Mouse (Mus musculus) stomach, postnatal 0 days (tissue): ENCODE results near the gene Il27. TPM values are rescaled to one million over a fixed set of nuclear protein-coding genes. Genes with fewer than 3 reads are reported as not detected.
A peak's percentile ranks its signal among the peaks of the same experiment; 100 is the strongest.

Source experiments
- ATAC-seq: fragments of 200-750 bp; cut with Nextera tagmentation; 2 replicates; pipeline ENCODE4 v1.8.0; 2017; ENCODE audit not compliant: low FRiP score, low TSS enrichment
- DNase-seq: peaks from one replicate; pipeline ENCODE4 v3.0.0-alpha.2; 2016; ENCODE audit warnings: low spot score
- H3K27ac ChIP-seq: fragments of 300-500 bp; sonication (generic); replicated peaks from 2 replicates; pipeline ENCODE4 v1.5.1; 2014; ENCODE audit warnings: mild to moderate bottlenecking, control low read depth
- H3K27me3 ChIP-seq: fragments of 300-500 bp; sonication (generic); 2 replicates; pipeline ENCODE4 v1.6.1; 2014; ENCODE audit warnings: low read length; ENCODE audit not compliant: control insufficient read depth, insufficient read depth
- H3K36me3 ChIP-seq: fragments of 300-500 bp; sonication (generic); 2 replicates; pipeline ENCODE4 v1.6.1; 2014; ENCODE audit warnings: low read length, mixed read lengths; ENCODE audit not compliant: control insufficient read depth, insufficient read depth
- H3K4me1 ChIP-seq: fragments of 300-500 bp; sonication (generic); replicated peaks from 2 replicates; pipeline ENCODE4 v1.6.1; 2014; ENCODE audit warnings: antibody characterized with exemption; ENCODE audit not compliant: control insufficient read depth, insufficient read depth
- H3K4me2 ChIP-seq: fragments of 300-500 bp; sonication (generic); replicated peaks from 2 replicates; pipeline ENCODE4 v1.6.1; 2014; ENCODE audit warnings: low read depth, mild to moderate bottlenecking, control low read depth, moderate library complexity
- H3K4me3 ChIP-seq: fragments of 300-500 bp; sonication (generic); 2 replicates; pipeline ENCODE4 v1.5.1; 2014; ENCODE audit warnings: low read depth, low read length, control low read depth
- H3K9ac ChIP-seq: fragments of 300-500 bp; sonication (generic); 2 replicates; pipeline ENCODE4 v1.6.1; 2014; ENCODE audit warnings: mild to moderate bottlenecking, low read length, control low read depth, mixed read lengths
- H3K9me3 ChIP-seq: fragments of 300-500 bp; sonication (generic); 2 replicates; pipeline ENCODE4 v1.6.1; 2016; ENCODE audit warnings: low read length; ENCODE audit not compliant: control insufficient read depth
- CTCF ChIP-seq: IDR thresholded peaks from 2 replicates; pipeline ENCODE4 v1.5.1; 2016; ENCODE audit warnings: antibody characterized with exemption, low read depth, mild to moderate bottlenecking, moderate library complexity
- EP300 ChIP-seq: optimal IDR thresholded peaks from 2 replicates; pipeline ENCODE3; 2016; ENCODE audit warnings: antibody characterized with exemption
- WGBS: fragments of 180-500 bp; shearing (Covaris S2); extraction: QIAGEN DNeasy Blood & Tissue Kit; methylation state at CpG from one replicate; pipeline ENCODE4 v1.1.7; 2014; 5-methylcytosine and 5-hydroxymethylcytosine counted together
- polyA plus RNA-seq: library from polyadenylated mRNA; unstranded; fragments of >200 nt; fragmentation: Nextera tagmentation; extraction: Ambion mirVana; gene quantifications from 2 replicates; pipeline ENCODE4 v1.2.1, GENCODE M21; 2015

The Il27 gene
- polyA plus RNA-seq, 1 experiment from 2014 or later: 0.10 TPM

GRCm38 (mm10) chr7:126586839-126587238 lies 7.9 kb downstream of the Il27 start:
- ATAC-seq (no peak), DNase-seq (no peak)
- H3K4me3 ChIP-seq: no peak overlapping the region
- H3K9ac ChIP-seq: no peak overlapping the region
- H3K4me1 ChIP-seq: no peaks in the 10 kb centered on the region
- no peaks in the 10 kb centered on the region for H3K9me3 ChIP-seq
- no peak overlapping the region for H3K4me2 ChIP-seq
- 37% methylated on average over 8 of the region's 8 CpGs for WGBS
- no peaks in the 10 kb centered on the region for H3K36me3 ChIP-seq
- no peak overlapping the region for H3K27ac ChIP-seq
- TF ChIP-seq EP300 (no peak), CTCF (no peak)
- H3K27me3 ChIP-seq: no peaks in the 10 kb centered on the region

GRCm38 (mm10) chr7:126585717-126586116 lies 9.0 kb downstream of the Il27 start, which contains the start of gene Cln3:
TSS of gene Cln3 (minus strand) at chr7:126585817.
- Histone ChIP-seq H3K27me3 (no peaks in the 10 kb centered on the region), H3K4me1 (no peaks in the 10 kb centered on the region), H3K4me2 (no peak within 1 kb of the TSS), H3K9me3 (no peaks in the 10 kb centered on the region), H3K9ac (no peak within 1 kb of the TSS), H3K4me3 (no peak within 1 kb of the TSS), H3K27ac (no peak within 1 kb of the TSS), H3K36me3 (no peaks in the 10 kb centered on the region)
- TF ChIP-seq CTCF: no peak
- TF ChIP-seq EP300: no peak
- ATAC-seq: no peak
- no peak for DNase-seq
- 67% methylated on average over 6 of the region's 6 CpGs for whole genome bisulfite sequencing

DNA sequence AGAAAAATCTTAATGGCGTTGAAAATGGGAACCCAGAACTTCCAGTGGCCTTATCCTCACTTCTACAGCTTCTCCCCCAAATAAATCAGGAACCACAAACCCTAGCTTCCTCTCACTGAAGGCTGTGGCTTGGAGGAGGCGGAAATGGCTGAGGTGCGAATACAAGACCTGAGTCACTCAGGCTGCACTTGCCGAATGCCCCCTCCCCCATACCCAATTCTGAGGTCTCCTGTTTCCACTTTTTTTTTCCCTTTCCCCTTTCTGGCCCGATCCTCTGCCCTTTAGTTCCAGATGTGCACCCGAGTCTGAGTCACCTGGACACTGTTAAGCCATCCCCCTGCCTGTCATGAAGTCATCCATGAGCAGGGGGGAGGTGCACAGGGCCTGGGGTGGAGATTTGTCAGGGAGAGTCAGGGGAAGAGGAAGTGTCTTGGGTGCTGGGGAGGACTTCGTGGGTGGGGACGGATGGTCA lies 10.2 kb downstream of the Il27 start, which contains the start of gene Apobr:
Apobr (plus strand) TSS at position 437 of the 472 bp plus-strand sequence.
- WGBS: 84% methylated on average over 8 of the region's 8 CpGs
- H3K4me1 ChIP-seq: no peaks in the 10 kb centered on the region
- no peak within 1 kb of the TSS; the same call in 1 of the 2 replicates for H3K27ac ChIP-seq
- peak within 1 kb of the TSS; percentile 71; the same call in 1 of the 2 replicates for H3K9ac ChIP-seq
- no peaks in the 10 kb centered on the region for H3K9me3 ChIP-seq
- DNase-seq (no peak), ATAC-seq (no peak)
- H3K27me3 ChIP-seq: no peaks in the 10 kb centered on the region
- peak within 1 kb of the TSS; percentile 88 for H3K4me2 ChIP-seq
- TF ChIP-seq EP300: no peak
- TF ChIP-seq CTCF: no peak
- no peaks in the 10 kb centered on the region; the same call in 1 of the 2 replicates for H3K36me3 ChIP-seq
- peak within 1 kb of the TSS; percentile 53; the same call in 1 of the 2 replicates for H3K4me3 ChIP-seq

DNA sequence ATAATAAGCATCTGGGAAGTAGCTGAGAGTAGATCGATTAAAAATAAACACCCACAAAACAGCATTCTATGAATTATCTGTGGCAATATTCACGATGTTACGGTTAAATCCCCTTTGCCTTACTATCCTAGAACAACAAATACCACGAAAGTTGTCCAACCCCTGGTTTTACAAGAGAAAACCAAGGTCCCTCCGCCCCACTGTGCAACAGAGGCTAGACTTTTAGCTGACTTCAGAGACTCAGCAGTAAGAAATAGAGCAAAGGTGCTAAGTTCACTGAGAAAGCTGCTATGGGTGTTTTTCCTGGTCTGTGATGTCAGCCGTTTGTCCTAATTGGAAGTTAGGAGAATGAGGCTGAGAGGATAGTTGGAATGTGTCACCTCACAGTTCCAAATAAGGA lies 11.0 kb downstream of the Il27 start:
- Histone ChIP-seq H3K9me3 (no peaks in the 10 kb centered on the region), H3K27me3 (no peaks in the 10 kb centered on the region), H3K4me3 (peak overlapping the region; percentile 53), H3K4me2 (peak overlapping the region; percentile 88), H3K36me3 (no peaks in the 10 kb centered on the region; the same call in 1 of the 2 replicates), H3K4me1 (no peaks in the 10 kb centered on the region), H3K9ac (peak overlapping the region; percentile 71), H3K27ac (peak overlapping the region; percentile 92; the same call in 1 of the 2 replicates)
- DNase-seq (no peak), ATAC-seq (peak; percentile 13; the same call in 1 of the 2 replicates)
- TF ChIP-seq CTCF: 0 out of 2 replicates have a peak, but pooled peaks have one; percentile 1
- no peak for TF ChIP-seq EP300
- WGBS: 49% methylated on average over 6 of the region's 6 CpGs

GRCm38 (mm10) chr7:126583251-126583709 lies 11.5 kb downstream of the Il27 start:
- no peaks in the 10 kb centered on the region; the same call in 1 of the 2 replicates for H3K36me3 ChIP-seq
- DNase-seq (peak; percentile 90), ATAC-seq (peak; percentile 81)
- no peaks in the 10 kb centered on the region for H3K4me1 ChIP-seq
- peak overlapping the region; percentile 53 for H3K4me3 ChIP-seq
- TF ChIP-seq CTCF (0 out of 2 replicates have a peak, but pooled peaks have one; percentile 1), EP300 (no peak)
- under 1% methylated on average over 22 of the region's 22 CpGs for WGBS
- peak overlapping the region; percentile 88 for H3K4me2 ChIP-seq
- H3K9me3 ChIP-seq: no peaks in the 10 kb centered on the region
- peak overlapping the region; percentile 92 for H3K27ac ChIP-seq
- H3K27me3 ChIP-seq: no peaks in the 10 kb centered on the region
- peak overlapping the region; percentile 71 for H3K9ac ChIP-seq

DNA sequence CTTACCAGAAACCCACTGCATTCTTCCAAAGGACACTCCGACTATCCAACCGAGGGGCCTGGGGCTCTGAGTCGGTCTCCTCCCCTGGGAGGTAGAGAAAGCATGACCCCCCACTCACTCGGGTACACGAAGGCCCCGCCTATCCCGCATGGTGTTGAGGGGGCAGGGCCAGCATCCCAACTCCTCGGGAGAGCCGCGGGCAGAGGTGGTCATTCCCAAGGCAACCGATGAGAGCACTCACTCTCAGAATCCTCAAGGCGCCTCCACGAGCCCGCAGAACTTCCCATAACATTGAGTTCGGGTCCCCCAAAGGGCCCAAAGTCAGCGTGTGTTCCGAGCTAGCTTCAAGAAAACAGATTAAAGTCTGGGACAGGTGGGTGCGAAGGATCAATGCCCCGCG lies 12.0 kb downstream of the Il27 start:
- Histone ChIP-seq H3K27ac (peak overlapping the region; percentile 92), H3K9me3 (no peaks in the 10 kb centered on the region), H3K27me3 (no peaks in the 10 kb centered on the region), H3K4me2 (peak overlapping the region; percentile 88), H3K4me3 (peak overlapping the region; percentile 53), H3K4me1 (no peaks in the 10 kb centered on the region), H3K36me3 (no peaks in the 10 kb centered on the region; the same call in 1 of the 2 replicates), H3K9ac (peak overlapping the region; percentile 71)
- DNase-seq (peak; percentile 49), ATAC-seq (peak; percentile 59)
- under 1% methylated on average over 20 of the region's 20 CpGs for WGBS
- TF ChIP-seq CTCF: no peak
- TF ChIP-seq EP300: no peak
